28 mouse cellular contexts compared by ENCODE assay signal in genomic region chr2:30501701-30502100, GRCm38 (mm10).
"Had no signal": no experiment of that assay in that cellular context is flagged by ENCODE, and none has a peak within 500 bp of the region (broad histone marks: within the 10 kb centered on the region; RNA-seq: fewer than 3 reads in every experiment).

No protein-coding gene starts in this region.

- H3K36me3 ChIP-seq: embryonic facial prominence, embryonic 10.5 days; embryonic facial prominence, embryonic 12.5 days; embryonic facial prominence, embryonic 13.5 days; embryonic facial prominence, embryonic 15.5 days; forebrain, embryonic 10.5 days; forebrain, embryonic 12.5 days; forebrain, embryonic 15.5 days had no signal

- H3K27ac ChIP-seq: embryonic facial prominence, embryonic 10.5 days; embryonic facial prominence, embryonic 12.5 days; embryonic facial prominence, embryonic 13.5 days; embryonic facial prominence, embryonic 15.5 days; forebrain, embryonic 10.5 days; forebrain, embryonic 12.5 days; forebrain, embryonic 13.5 days; forebrain, embryonic 15.5 days; gastrocnemius, adult 2 months; heart, adult 2 months had no signal

- H3K9ac ChIP-seq: embryonic facial prominence, embryonic 12.5 days; embryonic facial prominence, embryonic 13.5 days; embryonic facial prominence, embryonic 15.5 days; forebrain, embryonic 12.5 days; forebrain, embryonic 13.5 days; forebrain, embryonic 15.5 days; forebrain, postnatal 0 days had no signal

- H3K4me2 ChIP-seq: embryonic facial prominence, embryonic 12.5 days; embryonic facial prominence, embryonic 13.5 days; embryonic facial prominence, embryonic 15.5 days; forebrain, embryonic 12.5 days; forebrain, embryonic 13.5 days; forebrain, embryonic 15.5 days had no signal

- H3K9me3 ChIP-seq: embryonic facial prominence, embryonic 10.5 days; embryonic facial prominence, embryonic 12.5 days; embryonic facial prominence, embryonic 13.5 days; embryonic facial prominence, embryonic 15.5 days; forebrain, embryonic 10.5 days; forebrain, embryonic 12.5 days; forebrain, embryonic 13.5 days; forebrain, embryonic 15.5 days had no signal

- DNase-seq: cerebellum, adult 8-10 months; cerebellum, adult 9-10 months; cerebellum, adult 9-11 months; cerebellum, postnatal 10 days; cerebellum, postnatal 14 days; cerebellum, postnatal 25 days; cerebellum, postnatal 36 days; embryo, embryonic 11 days; forebrain, postnatal 0 days; gastrocnemius, adult 2 months; gastrocnemius, postnatal 10 days; gastrocnemius, postnatal 14 days; gastrocnemius, postnatal 25 days; gastrocnemius, postnatal 36 days; heart, adult 11 months; heart, adult 18-20 months; heart, adult 2 months had no signal

- ATAC-seq: forebrain, embryonic 13.5 days; forebrain, embryonic 14.5 days; forebrain, embryonic 15.5 days; forebrain, embryonic 16.5 days; forebrain, postnatal 0 days had no signal

- H3K4me3 ChIP-seq: embryonic facial prominence, embryonic 10.5 days; embryonic facial prominence, embryonic 12.5 days; embryonic facial prominence, embryonic 13.5 days; embryonic facial prominence, embryonic 15.5 days; erythroblast, embryonic 14.5 days; forebrain, embryonic 10.5 days; forebrain, embryonic 12.5 days; forebrain, embryonic 13.5 days; forebrain, embryonic 15.5 days; gastrocnemius, adult 2 months; heart, adult 2 months had no signal

- H3K27me3 ChIP-seq: embryonic facial prominence, embryonic 12.5 days; embryonic facial prominence, embryonic 13.5 days; embryonic facial prominence, embryonic 15.5 days; forebrain, embryonic 12.5 days; forebrain, embryonic 13.5 days; forebrain, embryonic 15.5 days had no signal
